Mouse (Mus musculus): ENCODE results near the gene Bpifb4. TPM values are rescaled to one million over a fixed set of nuclear protein-coding genes. Genes with fewer than 3 reads are reported as not detected.

The Bpifb4 gene
- polyA plus RNA-seq, 2 experiments = 0.04 to 0.15 TPM

DNA sequence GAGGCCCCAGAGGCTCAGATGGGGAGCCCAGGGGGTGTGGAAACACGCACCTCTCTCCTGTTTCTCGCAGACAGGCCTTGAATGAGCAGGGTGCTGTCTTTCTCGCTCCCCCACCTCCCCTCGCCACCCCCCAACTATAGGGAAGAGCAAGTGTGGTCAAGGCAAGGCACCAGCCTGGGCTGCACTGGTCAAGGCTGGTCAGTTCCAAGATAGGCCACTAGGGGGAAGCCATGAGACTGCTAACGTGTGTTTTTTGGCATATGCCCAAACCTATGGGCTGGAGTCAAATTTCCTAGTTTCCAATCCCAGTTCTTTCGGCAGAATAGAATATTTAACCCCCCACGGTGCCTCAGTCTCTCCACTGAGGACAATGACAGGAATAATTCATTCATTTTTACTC, 57.8 kb downstream of the Bpifb4 start:
- Histone ChIP-seq H3K4me1 (replicated peaks; ENCODE audit: control insufficient read depth in 2 of 2, insufficient read depth in 2 of 2, low read length in 1 of 2) (no peaks in the 10 kb centered on the region), H3K9me3 (ENCODE audit: control insufficient read depth, low read length) (no peaks in the 10 kb centered on the region)
- peak; percentile 93 for TF ChIP-seq CTCF (IDR thresholded peaks at IDR 0.05; ENCODE audit: low read depth)
- TF ChIP-seq EP300 (IDR thresholded peaks at IDR 0.05; ENCODE audit: low read depth) = no peak

DNA sequence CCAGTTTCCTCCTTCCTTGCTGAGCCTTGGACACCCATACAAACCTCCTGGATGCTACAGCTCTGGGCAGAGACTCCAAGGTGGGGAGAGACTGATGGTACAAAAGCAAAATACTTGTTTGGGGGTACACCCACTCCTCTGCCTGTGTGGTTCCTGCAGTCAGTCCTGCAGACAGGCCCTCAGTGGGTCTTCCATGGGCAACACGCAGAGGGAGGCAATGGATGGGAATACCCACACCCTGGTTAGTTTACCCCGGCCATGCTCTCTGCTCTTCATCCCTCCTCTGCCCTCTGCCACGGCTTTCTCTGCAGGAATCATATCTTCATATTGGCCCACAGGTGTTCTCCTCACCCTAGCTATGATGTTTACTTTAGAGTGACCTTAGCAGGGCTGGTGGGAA, 62.5 kb downstream of the Bpifb4 start:
- Histone ChIP-seq H3K27me3 (ENCODE audit: control insufficient read depth, insufficient read depth, low read length) (no peaks in the 10 kb centered on the region), H3K4me3 (ENCODE audit: insufficient read depth in 1 of 2, low read depth in 2 of 2, low read length in 2 of 2) (no peak overlapping the region), H3K36me3 (replicated peaks; ENCODE audit: control insufficient read depth, insufficient read depth, low read depth) (no peaks in the 10 kb centered on the region), H3K9me3 (ENCODE audit: control insufficient read depth, low read length) (no peaks in the 10 kb centered on the region), H3K27ac (no peak overlapping the region), H3K4me1 (replicated peaks; ENCODE audit: control insufficient read depth in 2 of 2, insufficient read depth in 2 of 2, low read length in 1 of 2) (no peaks in the 10 kb centered on the region), H3K9ac (replicated peaks) (no peak overlapping the region), H3K4me2 (ENCODE audit: low read depth) (no peak overlapping the region)
- TF ChIP-seq EP300 (IDR thresholded peaks at IDR 0.05; ENCODE audit: low read depth) (no peak), CTCF (IDR thresholded peaks at IDR 0.05; ENCODE audit: low read depth) (no peak)
- WGBS (ENCODE audit: insufficient replicate concordance) = 42% methylated on average over 3 of the region's 3 CpGs
- ATAC-seq (ENCODE audit: insufficient read depth) = no peak
- DNase-seq (ENCODE audit: low read depth in 3 of 3, low spot score in 3 of 3) = no peak

More for the DNA sequence above, 57.8 kb downstream of the Bpifb4 start:
- Histone ChIP-seq H3K4me3 (ENCODE audit: insufficient read depth in 1 of 2, low read depth in 2 of 2, low read length in 2 of 2) (no peak overlapping the region), H3K27me3 (ENCODE audit: control insufficient read depth, insufficient read depth, low read length) (no peaks in the 10 kb centered on the region), H3K27ac (no peak overlapping the region), H3K4me2 (ENCODE audit: low read depth) (no peak overlapping the region), H3K36me3 (replicated peaks; ENCODE audit: control insufficient read depth, insufficient read depth, low read depth) (no peaks in the 10 kb centered on the region), H3K9ac (replicated peaks) (no peak overlapping the region)
- 4% methylated on average over 7 of the region's 7 CpGs for WGBS (ENCODE audit: insufficient replicate concordance)
- DNase-seq (ENCODE audit: low read depth in 3 of 3, low spot score in 3 of 3) (peak in 2 of 3 experiments; percentile 6 to 7), ATAC-seq (ENCODE audit: insufficient read depth) (no peak)

DNA sequence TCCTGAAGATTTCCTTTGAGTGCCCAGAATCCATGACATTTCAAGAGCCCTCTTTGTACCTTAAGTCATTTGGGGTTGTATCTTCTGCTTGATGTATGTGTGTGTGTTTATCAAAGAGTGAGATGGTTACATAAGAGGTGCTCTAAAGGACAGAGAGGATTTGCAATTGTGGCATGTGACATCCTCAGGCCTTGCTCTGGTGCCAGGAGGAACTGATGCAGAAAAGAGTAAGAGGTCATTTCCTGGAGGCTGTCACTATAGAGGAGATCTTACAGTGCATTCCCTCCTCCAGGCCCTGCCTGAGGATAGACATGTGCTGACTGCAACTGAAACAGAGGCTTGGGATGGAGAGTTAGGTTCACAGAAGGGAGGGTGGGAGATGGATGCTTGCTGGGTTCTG, 63.0 kb downstream of the Bpifb4 start:
- Histone ChIP-seq H3K4me3 (ENCODE audit: insufficient read depth in 1 of 2, low read depth in 2 of 2, low read length in 2 of 2) (no peak overlapping the region), H3K4me1 (replicated peaks; ENCODE audit: control insufficient read depth in 2 of 2, insufficient read depth in 2 of 2, low read length in 1 of 2) (no peaks in the 10 kb centered on the region), H3K9ac (replicated peaks) (no peak overlapping the region), H3K27me3 (ENCODE audit: control insufficient read depth, insufficient read depth, low read length) (no peaks in the 10 kb centered on the region), H3K9me3 (ENCODE audit: control insufficient read depth, low read length) (no peaks in the 10 kb centered on the region), H3K4me2 (ENCODE audit: low read depth) (no peak overlapping the region), H3K36me3 (replicated peaks; ENCODE audit: control insufficient read depth, insufficient read depth, low read depth) (no peaks in the 10 kb centered on the region), H3K27ac (no peak overlapping the region)
- TF ChIP-seq CTCF (IDR thresholded peaks at IDR 0.05; ENCODE audit: low read depth) (no peak), EP300 (IDR thresholded peaks at IDR 0.05; ENCODE audit: low read depth) (no peak)
- ATAC-seq (ENCODE audit: insufficient read depth) (no peak), DNase-seq (ENCODE audit: low read depth in 3 of 3, low spot score in 3 of 3) (no peak)

DNA sequence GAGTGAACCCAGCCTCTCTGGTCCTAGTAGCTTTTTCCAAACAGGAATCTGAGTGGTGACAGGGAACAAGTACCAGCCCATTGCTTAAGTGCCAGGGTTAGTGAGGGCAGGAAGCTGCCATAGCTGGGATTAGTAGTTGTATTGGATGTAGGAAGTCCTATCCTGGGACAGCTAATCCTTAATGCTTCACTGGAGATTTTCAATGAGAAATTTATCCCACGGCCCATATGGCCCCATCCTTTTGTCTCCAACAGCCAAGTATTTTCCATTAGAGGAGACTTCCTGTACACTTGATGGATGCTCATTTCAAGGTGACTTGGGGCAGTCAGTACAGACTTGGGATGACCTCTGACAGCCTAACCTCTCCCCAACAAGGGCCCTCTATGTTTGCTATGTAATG, 66.4 kb downstream of the Bpifb4 start:
- DNase-seq (ENCODE audit: low read depth in 3 of 3, low spot score in 3 of 3) (no peak), ATAC-seq (ENCODE audit: insufficient read depth) (no peak)
- 54% methylated on average over 1 of the region's 1 CpGs for WGBS (ENCODE audit: insufficient replicate concordance)
- Histone ChIP-seq H3K4me3 (ENCODE audit: insufficient read depth in 1 of 2, low read depth in 2 of 2, low read length in 2 of 2) (no peak overlapping the region), H3K9me3 (ENCODE audit: control insufficient read depth, low read length) (no peaks in the 10 kb centered on the region), H3K27me3 (ENCODE audit: control insufficient read depth, insufficient read depth, low read length) (no peaks in the 10 kb centered on the region), H3K9ac (replicated peaks) (no peak overlapping the region), H3K27ac (no peak overlapping the region), H3K4me1 (replicated peaks; ENCODE audit: control insufficient read depth in 2 of 2, insufficient read depth in 2 of 2, low read length in 1 of 2) (no peaks in the 10 kb centered on the region), H3K36me3 (replicated peaks; ENCODE audit: control insufficient read depth, insufficient read depth, low read depth) (no peaks in the 10 kb centered on the region), H3K4me2 (ENCODE audit: low read depth) (no peak overlapping the region)
- TF ChIP-seq CTCF (IDR thresholded peaks at IDR 0.05; ENCODE audit: low read depth) (no peak), EP300 (IDR thresholded peaks at IDR 0.05; ENCODE audit: low read depth) (no peak)

DNA sequence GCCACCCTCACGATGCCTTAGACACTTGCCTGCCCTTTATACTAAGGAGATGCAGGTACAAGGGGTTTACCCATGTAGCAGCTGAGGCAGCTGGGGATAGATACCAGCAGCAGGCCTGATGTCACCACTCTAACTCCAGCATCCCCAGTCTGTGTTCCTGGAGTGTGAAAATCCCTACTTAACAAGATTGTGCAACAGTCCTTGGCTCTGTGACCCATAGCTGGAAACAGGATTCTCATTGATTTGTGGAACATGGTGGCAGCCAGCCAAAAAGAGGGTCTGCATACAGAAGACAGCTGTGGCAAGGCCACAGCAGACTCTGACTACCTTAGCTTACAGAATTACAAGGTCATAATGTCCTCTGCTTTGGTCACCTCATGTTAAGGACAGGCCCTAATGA, 67.1 kb downstream of the Bpifb4 start:
- Histone ChIP-seq H3K4me2 (ENCODE audit: low read depth) (no peak overlapping the region), H3K4me3 (ENCODE audit: insufficient read depth in 1 of 2, low read depth in 2 of 2, low read length in 2 of 2) (no peak overlapping the region), H3K4me1 (replicated peaks; ENCODE audit: control insufficient read depth in 2 of 2, insufficient read depth in 2 of 2, low read length in 1 of 2) (no peaks in the 10 kb centered on the region), H3K27me3 (ENCODE audit: control insufficient read depth, insufficient read depth, low read length) (no peaks in the 10 kb centered on the region), H3K9me3 (ENCODE audit: control insufficient read depth, low read length) (no peaks in the 10 kb centered on the region), H3K9ac (replicated peaks) (no peak overlapping the region), H3K27ac (no peak overlapping the region), H3K36me3 (replicated peaks; ENCODE audit: control insufficient read depth, insufficient read depth, low read depth) (no peaks in the 10 kb centered on the region)
- DNase-seq (ENCODE audit: low read depth in 3 of 3, low spot score in 3 of 3) (no peak), ATAC-seq (ENCODE audit: insufficient read depth) (no peak)
- 40% methylated on average over 1 of the region's 1 CpGs for WGBS (ENCODE audit: insufficient replicate concordance)
- TF ChIP-seq EP300 (IDR thresholded peaks at IDR 0.05; ENCODE audit: low read depth) (no peak), CTCF (IDR thresholded peaks at IDR 0.05; ENCODE audit: low read depth) (no peak)

Measured in liver, embryonic 14.5 days (tissue).